Mouse (Mus musculus) kidney, embryonic 16.5 days (tissue): ENCODE data around the gene Trio. TPM values are rescaled to one million over a fixed set of nuclear protein-coding genes. Genes with fewer than 3 reads are reported as not detected.

Source experiments
- ATAC-seq: fragments of 200-750 bp; cut with Nextera tagmentation; 2 replicates; pipeline ENCODE4 v1.8.0; 2017; ENCODE audit warnings: moderate TSS enrichment; ENCODE audit not compliant: low FRiP score, low TSS enrichment
- H3K27ac ChIP-seq: fragments of 300-500 bp; sonication (generic); 2 replicates; pipeline ENCODE4 v1.5.1; 2014; ENCODE audit warnings: low read length
- H3K27me3 ChIP-seq: fragments of 300-500 bp; sonication (generic); 2 replicates; pipeline ENCODE4 v1.6.1; 2014; ENCODE audit warnings: low read length, control low read depth, mixed read lengths; ENCODE audit not compliant: insufficient read depth
- H3K36me3 ChIP-seq: fragments of 300-500 bp; sonication (generic); 2 replicates; pipeline ENCODE4 v1.6.1; 2014; ENCODE audit warnings: low read length, control low read depth, mixed read lengths; ENCODE audit not compliant: insufficient read depth
- H3K4me1 ChIP-seq: fragments of 300-500 bp; sonication (generic); 2 replicates; pipeline ENCODE4 v1.6.1; 2014; ENCODE audit warnings: low read length, control low read depth, mixed read lengths; ENCODE audit not compliant: insufficient read depth
- H3K4me2 ChIP-seq: fragments of 300-500 bp; sonication (generic); replicated peaks from 2 replicates; pipeline ENCODE4 v1.6.1; 2014; ENCODE audit warnings: low read depth, low read length
- H3K4me3 ChIP-seq: fragments of 300-500 bp; sonication (generic); 2 replicates; pipeline ENCODE4 v1.5.1; 2014; ENCODE audit warnings: mild to moderate bottlenecking, low read length
- H3K9ac ChIP-seq: fragments of 300-500 bp; sonication (generic); replicated peaks from 2 replicates; pipeline ENCODE4 v1.6.1; 2014; ENCODE audit warnings: low read length
- H3K9me3 ChIP-seq: fragments of 300-500 bp; sonication (generic); 2 replicates; pipeline ENCODE4 v1.6.1; 2016; ENCODE audit warnings: low read length, control low read depth
- WGBS: fragments of 180-500 bp; shearing (Covaris S2); extraction: QIAGEN DNeasy Blood & Tissue Kit; methylation state at CpG from one replicate; pipeline ENCODE4 v1.1.7; 2014; 5-methylcytosine and 5-hydroxymethylcytosine counted together
- polyA plus RNA-seq: library from polyadenylated mRNA; unstranded; fragments of >200 nt; fragmentation: Nextera tagmentation; extraction: Ambion mirVana; gene quantifications from 2 replicates; pipeline ENCODE4 v1.2.1, GENCODE M21; 2015

Gene Trio
- polyA plus RNA-seq, 1 experiment from 2014 or later: 24.3 TPM

DNA sequence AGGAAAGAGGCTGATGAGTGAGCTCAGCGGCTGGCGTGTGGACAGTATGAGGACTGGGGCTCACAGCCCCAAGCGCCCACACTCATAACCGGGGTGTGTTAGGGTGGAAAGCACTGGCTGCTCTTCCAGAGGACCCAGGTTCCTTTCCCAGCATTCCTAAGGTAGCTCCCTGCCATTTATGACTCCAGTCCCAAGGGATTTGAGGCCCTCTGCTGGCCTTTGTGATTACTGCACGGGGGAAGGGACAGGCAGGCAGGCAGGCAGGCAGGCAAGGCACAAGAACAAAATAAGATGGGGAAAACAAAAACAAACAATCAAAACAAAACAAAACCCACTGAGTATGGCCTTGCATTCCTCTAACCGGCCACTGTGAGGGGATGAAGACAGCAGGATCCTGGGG, 120.3 kb downstream of the Trio start:
- 0 out of 2 replicates have a peak, but pooled peaks have one; percentile 27 for ATAC-seq

DNA sequence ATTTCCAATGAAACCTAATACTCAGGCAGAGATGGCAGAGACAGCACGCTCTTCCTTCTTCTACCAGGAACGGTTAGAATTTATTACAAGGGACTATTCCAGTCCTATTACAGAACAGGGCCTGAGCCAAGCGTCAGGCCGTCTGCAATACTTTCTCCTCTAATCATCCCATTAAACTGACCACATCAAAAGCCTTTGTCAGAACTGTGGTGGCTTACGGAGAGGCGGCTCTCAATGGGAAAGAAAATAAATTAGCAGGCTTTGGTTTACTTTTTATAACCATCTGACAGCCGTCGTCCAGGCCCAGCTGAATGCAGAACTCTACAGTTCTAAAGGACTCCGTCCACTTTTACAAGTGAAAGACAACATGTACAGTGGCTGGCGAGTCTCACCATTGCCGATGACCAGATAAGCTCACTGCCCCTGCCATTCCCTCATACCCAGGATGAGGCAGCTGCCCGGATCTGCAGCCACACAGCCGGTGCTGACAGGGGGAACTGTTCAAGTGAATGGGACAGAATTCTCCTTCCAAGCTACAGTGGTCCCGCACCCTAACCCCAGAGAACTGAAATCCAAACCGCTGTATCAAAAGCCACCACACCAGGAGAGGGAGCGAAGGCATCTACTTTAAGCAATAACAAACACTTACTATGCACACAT, 121.2 kb downstream of the Trio start:
- H3K27ac ChIP-seq: no peak overlapping the region
- peaks cover 29% of the 10 kb centered on the region for H3K36me3 ChIP-seq
- H3K27me3 ChIP-seq: no peaks in the 10 kb centered on the region
- H3K4me2 ChIP-seq: no peak overlapping the region
- no peak overlapping the region for H3K9ac ChIP-seq
- no peaks in the 10 kb centered on the region for H3K9me3 ChIP-seq
- WGBS: 58% methylated on average over 16 of the region's 16 CpGs
- no peak overlapping the region for H3K4me3 ChIP-seq
- no peak; the same call in 1 of the 2 replicates for ATAC-seq
- no peaks in the 10 kb centered on the region for H3K4me1 ChIP-seq

More for the DNA sequence above, 120.3 kb downstream of the Trio start:
- Histone ChIP-seq H3K27me3 (no peaks in the 10 kb centered on the region), H3K9ac (no peak overlapping the region), H3K4me2 (no peak overlapping the region), H3K4me1 (no peaks in the 10 kb centered on the region), H3K9me3 (no peaks in the 10 kb centered on the region), H3K27ac (no peak overlapping the region), H3K36me3 (peaks cover 22% of the 10 kb centered on the region), H3K4me3 (no peak overlapping the region)
- 68% methylated on average over 6 of the region's 6 CpGs for WGBS

DNA sequence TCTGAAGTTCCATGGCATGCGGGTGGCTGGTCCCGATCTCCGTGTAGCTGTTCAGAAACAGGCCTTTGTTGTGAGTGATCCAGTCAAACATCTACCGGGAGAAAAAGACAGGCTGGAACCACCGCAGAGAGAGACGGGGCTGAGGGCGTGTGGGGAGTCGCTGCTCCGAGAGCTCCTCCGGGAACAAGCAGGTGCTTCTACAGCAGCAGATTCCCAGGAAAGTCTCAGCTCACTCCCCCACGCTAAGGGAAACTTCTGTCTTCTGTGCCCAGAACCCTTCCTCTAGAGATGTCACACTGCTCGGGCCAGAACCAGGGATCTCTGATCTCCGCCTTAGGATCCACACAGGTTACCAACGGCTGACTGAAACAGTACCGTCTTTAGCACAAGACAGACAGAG, 124.4 kb downstream of the Trio start:
- H3K4me2 ChIP-seq: no peak overlapping the region
- H3K27ac ChIP-seq: no peak overlapping the region
- H3K4me3 ChIP-seq: no peak overlapping the region
- ATAC-seq: no peak
- no peaks in the 10 kb centered on the region for H3K27me3 ChIP-seq
- peaks cover 48% of the 10 kb centered on the region for H3K36me3 ChIP-seq
- H3K9me3 ChIP-seq: no peaks in the 10 kb centered on the region
- 84% methylated on average over 15 of the region's 15 CpGs for WGBS
- H3K4me1 ChIP-seq: peaks cover 7% of the 10 kb centered on the region
- no peak overlapping the region for H3K9ac ChIP-seq

DNA sequence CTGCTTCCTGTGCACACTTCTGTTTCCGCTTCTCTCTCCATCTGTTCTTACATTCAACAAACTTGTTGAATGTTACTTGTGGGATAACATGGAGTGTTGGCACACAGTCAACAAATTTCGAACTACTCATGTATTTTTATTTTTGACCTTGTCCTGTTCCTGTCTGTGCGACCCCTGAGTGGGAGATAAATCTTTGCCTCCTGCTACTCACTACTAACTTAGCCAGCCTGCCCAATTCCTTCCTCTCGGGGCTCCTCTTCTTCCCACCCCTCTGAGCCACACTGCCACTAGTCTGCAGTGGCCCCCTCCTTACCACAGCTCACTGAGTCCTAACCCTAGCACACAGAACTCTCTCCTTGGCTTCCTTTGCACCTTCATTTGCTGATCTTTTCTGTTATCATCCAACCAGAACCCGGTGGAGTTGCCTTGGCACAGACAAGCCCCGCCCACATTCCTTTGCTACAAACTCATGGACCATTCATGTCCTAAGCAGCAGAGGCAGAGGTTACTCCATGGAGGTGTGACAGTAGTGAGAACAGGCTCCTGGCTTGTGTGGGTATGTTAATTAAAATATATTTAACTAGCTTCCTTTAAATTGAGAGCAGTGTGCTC, 126.7 kb downstream of the Trio start:
- Histone ChIP-seq H3K27ac (no peak overlapping the region), H3K9ac (no peak overlapping the region), H3K4me2 (no peak overlapping the region), H3K4me1 (peaks cover 7% of the 10 kb centered on the region), H3K9me3 (no peaks in the 10 kb centered on the region), H3K4me3 (no peak overlapping the region), H3K36me3 (peaks cover 53% of the 10 kb centered on the region), H3K27me3 (no peaks in the 10 kb centered on the region)
- 66% methylated on average over 6 of the region's 6 CpGs for WGBS
- peak; percentile 82 for ATAC-seq

DNA sequence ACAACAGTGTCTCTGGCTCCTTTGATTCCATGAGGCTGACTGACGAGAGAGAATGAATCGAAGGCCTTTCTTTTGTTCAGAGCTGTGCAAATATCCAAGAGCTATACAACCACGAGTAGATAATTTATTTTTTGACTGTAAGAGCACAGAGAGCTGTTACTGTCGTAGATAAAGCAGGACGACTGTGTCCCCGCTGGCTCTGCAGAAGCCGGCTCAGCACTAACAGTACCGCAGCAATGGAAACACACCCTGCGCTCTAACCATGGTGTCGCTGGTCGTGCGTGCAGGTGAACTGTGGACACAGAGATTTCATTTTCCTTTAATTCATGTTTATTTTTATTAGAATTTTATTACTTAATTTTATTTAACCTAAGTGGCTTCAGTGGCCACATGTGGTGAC, 131.5 kb downstream of the Trio start:
- 94% methylated on average over 12 of the region's 12 CpGs for WGBS
- no peak overlapping the region for H3K27ac ChIP-seq
- H3K9ac ChIP-seq: no peak overlapping the region
- peaks cover 49% of the 10 kb centered on the region for H3K36me3 ChIP-seq
- ATAC-seq: no peak
- no peaks in the 10 kb centered on the region for H3K9me3 ChIP-seq
- peaks cover 4% of the 10 kb centered on the region for H3K4me1 ChIP-seq
- H3K27me3 ChIP-seq: no peaks in the 10 kb centered on the region
- no peak overlapping the region for H3K4me2 ChIP-seq
- H3K4me3 ChIP-seq: no peak overlapping the region

DNA sequence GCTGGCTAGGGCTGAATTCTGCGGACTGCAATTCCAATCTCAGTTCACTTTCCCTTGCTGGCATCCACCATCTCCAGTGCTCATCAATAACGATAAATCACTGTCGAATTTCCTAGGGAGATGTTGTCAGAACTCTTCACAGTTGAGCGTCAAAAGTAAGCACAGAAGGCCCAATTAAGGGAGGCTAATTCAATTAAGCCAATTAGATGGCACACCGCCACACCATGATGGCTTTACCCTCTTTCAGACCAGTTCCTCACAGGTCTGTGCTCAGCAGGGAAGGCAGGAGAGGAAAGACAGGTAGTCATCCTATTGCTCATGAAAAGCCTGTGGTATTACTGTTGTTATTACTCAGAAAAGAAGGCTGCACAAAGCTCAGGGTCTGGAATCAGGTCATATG, 133.6 kb downstream of the Trio start:
- 62% methylated on average over 5 of the region's 5 CpGs for WGBS
- Histone ChIP-seq H3K27me3 (no peaks in the 10 kb centered on the region), H3K9me3 (no peaks in the 10 kb centered on the region), H3K4me3 (no peak overlapping the region), H3K4me1 (no peaks in the 10 kb centered on the region; the same call in 1 of the 2 replicates), H3K36me3 (peaks cover 51% of the 10 kb centered on the region), H3K9ac (no peak overlapping the region), H3K4me2 (no peak overlapping the region), H3K27ac (no peak overlapping the region)
- ATAC-seq: no peak

DNA sequence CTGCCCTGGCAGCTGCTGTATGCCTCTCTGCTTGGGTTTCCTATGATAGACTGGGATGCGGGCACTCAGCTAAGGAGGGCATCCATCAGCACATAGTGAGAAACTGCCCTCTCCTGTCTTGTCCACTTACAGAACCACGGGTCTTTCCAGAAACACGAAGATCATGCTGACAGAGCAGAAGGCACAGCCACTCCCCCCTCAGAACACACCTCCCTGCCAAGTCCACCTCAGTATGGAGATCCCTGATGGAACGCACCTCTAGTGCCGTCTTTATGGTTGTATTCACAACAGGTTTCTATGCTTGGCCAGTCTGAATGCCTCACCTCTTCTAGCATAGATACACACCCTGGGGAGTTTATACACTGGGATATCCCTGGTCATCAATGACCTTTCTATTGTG, 135.0 kb downstream of the Trio start:
- Histone ChIP-seq H3K36me3 (peaks cover 59% of the 10 kb centered on the region), H3K4me2 (no peak overlapping the region), H3K4me3 (no peak overlapping the region), H3K9me3 (no peaks in the 10 kb centered on the region), H3K27ac (no peak overlapping the region), H3K4me1 (no peaks in the 10 kb centered on the region; the same call in 1 of the 2 replicates), H3K9ac (no peak overlapping the region), H3K27me3 (no peaks in the 10 kb centered on the region)
- 90% methylated on average over 5 of the region's 5 CpGs for WGBS
- ATAC-seq: no peak

DNA sequence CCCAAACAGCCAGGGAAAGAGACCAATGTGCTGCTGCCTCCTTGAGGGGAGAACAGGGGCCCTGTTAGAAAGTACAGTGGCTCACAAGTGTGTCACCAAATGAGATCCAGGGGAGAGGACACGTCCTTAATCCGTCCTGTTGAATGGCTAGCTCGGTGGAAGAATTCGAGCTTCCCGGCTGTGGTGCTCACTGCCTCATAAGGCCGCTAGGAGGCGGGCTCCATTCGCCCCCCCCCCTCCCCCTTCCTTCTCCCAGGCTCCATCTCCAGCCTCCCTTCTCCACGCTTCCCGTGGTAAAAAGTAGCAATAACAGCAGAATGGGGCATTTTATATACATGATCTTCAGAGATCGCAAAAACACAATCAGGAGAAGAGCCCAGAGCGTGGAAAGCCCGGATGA, 137.5 kb downstream of the Trio start:
- Histone ChIP-seq H3K4me2 (no peak overlapping the region), H3K9ac (no peak overlapping the region), H3K9me3 (no peaks in the 10 kb centered on the region), H3K36me3 (peaks cover 50% of the 10 kb centered on the region), H3K27me3 (no peaks in the 10 kb centered on the region), H3K27ac (no peak overlapping the region), H3K4me1 (no peaks in the 10 kb centered on the region; the same call in 1 of the 2 replicates), H3K4me3 (no peak overlapping the region)
- WGBS: 69% methylated on average over 12 of the region's 13 CpGs
- ATAC-seq: no peak

DNA sequence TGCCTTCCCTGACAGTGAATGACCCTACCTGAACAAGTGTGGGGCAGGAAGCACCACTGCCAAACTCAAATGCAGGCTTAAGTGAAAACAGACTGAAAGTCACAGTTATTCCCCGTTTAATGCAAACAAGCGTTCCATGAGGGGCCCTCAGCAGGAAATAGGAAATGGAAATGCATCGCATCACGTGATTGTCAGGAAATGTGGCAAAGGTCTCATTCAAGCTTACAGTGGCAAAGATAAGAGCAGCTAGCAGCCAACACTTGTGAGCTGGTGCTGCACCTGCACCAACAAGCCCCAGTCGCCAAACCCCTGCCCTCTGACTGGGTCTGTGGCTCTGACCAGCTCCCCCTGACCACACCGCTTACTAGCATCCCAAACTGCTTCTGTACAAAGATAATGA, 138.7 kb downstream of the Trio start:
- ATAC-seq: no peak
- Histone ChIP-seq H3K9me3 (no peaks in the 10 kb centered on the region), H3K9ac (no peak overlapping the region), H3K36me3 (peaks cover 50% of the 10 kb centered on the region), H3K4me1 (no peaks in the 10 kb centered on the region; the same call in 1 of the 2 replicates), H3K4me3 (no peak overlapping the region), H3K27ac (no peak overlapping the region), H3K27me3 (no peaks in the 10 kb centered on the region), H3K4me2 (no peak overlapping the region)
- WGBS: 77% methylated on average over 6 of the region's 6 CpGs
